Mouse (Mus musculus): ENCODE measurements around the gene Capza1.

DNA sequence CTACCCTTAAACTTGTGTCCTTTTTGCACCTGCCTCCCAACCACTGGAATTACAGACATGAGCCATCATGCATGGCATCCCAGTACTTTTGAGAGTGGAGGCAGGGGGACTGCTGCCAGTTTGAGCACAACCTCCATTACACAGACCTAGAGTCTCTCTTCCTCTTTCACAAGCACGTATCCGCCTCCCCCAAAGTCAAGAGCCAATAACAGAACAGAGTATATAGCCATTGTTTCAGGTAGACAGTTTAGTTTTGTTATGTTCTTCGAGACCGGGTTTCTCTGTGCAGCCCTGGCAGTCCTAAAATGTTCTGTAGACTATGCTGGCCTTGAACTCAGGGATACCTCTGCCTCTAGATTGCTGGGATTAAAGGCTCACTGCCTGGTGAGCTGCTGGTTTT, 52.1 kb downstream of the Capza1 start:
- TF ChIP-seq CTCF (IDR thresholded peaks at IDR 0.05; ENCODE audit: extremely low read depth, insufficient read depth, insufficient read length, insufficient replicate concordance) (no peak), POLR2A (IDR thresholded peaks at IDR 0.05; ENCODE audit: low read depth, low read length) (no peak)

Data from spleen, adult 2 months (tissue).